Mouse (Mus musculus): ENCODE measurements at regions not wholly inside any gene's neighbourhood (a gene's known extent, or its start where the extent isn't known, plus 50 kb on each side); places are given as distances from the start of the nearest gene placed in this dataset.

DNA sequence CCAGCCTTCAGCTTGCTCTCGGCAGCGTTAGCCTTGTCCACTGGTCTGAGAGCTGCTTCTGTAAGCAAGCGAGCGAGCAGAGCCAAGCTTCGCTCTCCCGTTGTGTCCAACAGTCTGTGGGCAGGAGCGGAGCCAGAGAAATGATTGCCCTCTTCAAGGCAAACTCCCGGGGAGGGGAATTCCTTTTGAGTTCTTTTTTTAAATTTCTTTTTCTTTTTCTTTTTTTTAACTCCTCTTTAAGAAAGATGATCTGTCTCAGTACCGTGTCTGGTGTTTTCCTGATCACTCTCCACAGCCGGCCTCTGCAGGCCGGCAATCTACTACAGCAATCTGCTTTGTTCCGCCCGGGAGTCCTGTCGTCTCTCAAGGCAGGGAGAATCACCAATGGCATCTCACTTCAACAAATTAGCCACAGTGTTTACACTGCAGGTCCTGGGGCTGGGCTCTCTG, 170.6 kb upstream of the Hmga2 start:
- peak; percentile 52; the same call in 1 of the 2 replicates for ATAC-seq (replicated peaks; ENCODE audit: insufficient number of reproducible peaks, low FRiP score, low TSS enrichment)
- no peaks in the 10 kb centered on the region; the same call in 1 of the 2 replicates for H3K9me3 ChIP-seq (replicated peaks; ENCODE audit: control insufficient read depth, low read length)
- H3K27me3 ChIP-seq (ENCODE audit: control insufficient read depth, insufficient read depth, low read length): no peaks in the 10 kb centered on the region
- no peaks in the 10 kb centered on the region for H3K36me3 ChIP-seq (ENCODE audit: control insufficient read depth, insufficient read depth, low read length)
- H3K4me3 ChIP-seq (ENCODE audit: low read depth, low read length): peak overlapping the region; percentile 18; the same call in 1 of the 2 replicates
- peak overlapping the region; percentile 60 for H3K4me2 ChIP-seq
- H3K27ac ChIP-seq (ENCODE audit: low read depth, low read length): peak overlapping the region; percentile 57; the same call in 1 of the 2 replicates
- peak overlapping the region; percentile 54 for H3K9ac ChIP-seq (ENCODE audit: low read depth, low read length)
- H3K4me1 ChIP-seq (ENCODE audit: control insufficient read depth, insufficient read depth, low read length): peaks cover 11% of the 10 kb centered on the region
- WGBS (ENCODE audit: insufficient replicate concordance): 5% methylated on average over 14 of the region's 14 CpGs

DNA sequence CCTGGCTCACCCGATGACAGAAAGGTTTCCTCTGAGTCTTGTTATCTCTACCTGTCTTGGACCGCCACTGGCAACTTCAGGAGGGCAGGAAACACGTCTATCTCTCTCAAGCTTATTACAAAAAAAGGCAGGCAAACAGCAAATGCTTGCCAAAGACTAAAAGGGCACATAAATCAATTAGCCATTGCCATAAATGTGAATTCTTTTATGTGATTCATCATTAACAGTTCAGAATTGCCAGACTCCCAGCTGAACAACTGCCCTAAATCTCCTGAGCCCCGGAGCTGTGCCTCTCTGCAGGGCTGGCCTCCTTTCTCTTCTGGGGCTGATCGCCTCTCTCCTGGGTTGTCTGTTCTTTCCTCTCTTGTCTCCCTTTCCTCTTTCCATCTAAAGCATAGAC, 164.6 kb upstream of the Hmga2 start:
- Histone ChIP-seq H3K36me3 (ENCODE audit: control insufficient read depth, insufficient read depth, low read length) (no peaks in the 10 kb centered on the region), H3K9me3 (replicated peaks; ENCODE audit: control insufficient read depth, low read length) (no peaks in the 10 kb centered on the region), H3K27me3 (ENCODE audit: control insufficient read depth, insufficient read depth, low read length) (no peaks in the 10 kb centered on the region), H3K27ac (ENCODE audit: low read depth, low read length) (no peak overlapping the region), H3K4me2 (no peak overlapping the region), H3K9ac (ENCODE audit: low read depth, low read length) (no peak overlapping the region), H3K4me1 (ENCODE audit: control insufficient read depth, insufficient read depth, low read length) (peaks cover 12% of the 10 kb centered on the region; the same call in 1 of the 2 replicates), H3K4me3 (ENCODE audit: low read depth, low read length) (no peak overlapping the region)
- 16% methylated on average over 5 of the region's 5 CpGs for WGBS (ENCODE audit: insufficient replicate concordance)
- ATAC-seq (replicated peaks; ENCODE audit: insufficient number of reproducible peaks, low FRiP score, low TSS enrichment): no peak

DNA sequence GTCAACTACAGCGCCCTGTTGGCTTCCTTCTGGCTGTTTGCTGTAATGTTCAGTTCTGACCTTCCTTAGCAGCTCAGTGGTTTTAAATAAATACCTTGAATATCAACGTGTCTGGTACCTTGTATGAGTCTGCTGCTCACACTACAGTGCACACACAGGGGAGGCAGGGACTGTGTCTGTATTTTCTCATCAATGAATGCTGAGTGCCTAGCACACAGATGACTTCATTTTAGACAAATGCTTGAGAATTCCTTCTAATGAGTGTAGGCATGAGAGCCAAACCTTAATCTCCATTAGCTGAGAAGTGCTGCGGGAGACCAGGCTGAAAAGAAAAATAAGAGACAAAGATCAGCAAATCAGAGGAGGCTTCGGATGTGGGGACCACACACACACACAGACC, 162.0 kb upstream of the Hmga2 start:
- H3K9ac ChIP-seq (ENCODE audit: low read depth, low read length): no peak overlapping the region
- H3K27ac ChIP-seq (ENCODE audit: low read depth, low read length): no peak overlapping the region
- H3K4me1 ChIP-seq (ENCODE audit: control insufficient read depth, insufficient read depth, low read length): peaks cover 17% of the 10 kb centered on the region
- H3K27me3 ChIP-seq (ENCODE audit: control insufficient read depth, insufficient read depth, low read length): no peaks in the 10 kb centered on the region
- H3K9me3 ChIP-seq (replicated peaks; ENCODE audit: control insufficient read depth, low read length): no peaks in the 10 kb centered on the region
- ATAC-seq (replicated peaks; ENCODE audit: insufficient number of reproducible peaks, low FRiP score, low TSS enrichment): no peak
- no peak overlapping the region for H3K4me3 ChIP-seq (ENCODE audit: low read depth, low read length)
- 36% methylated on average over 4 of the region's 4 CpGs for WGBS (ENCODE audit: insufficient replicate concordance)
- no peak overlapping the region for H3K4me2 ChIP-seq
- H3K36me3 ChIP-seq (ENCODE audit: control insufficient read depth, insufficient read depth, low read length): no peaks in the 10 kb centered on the region

DNA sequence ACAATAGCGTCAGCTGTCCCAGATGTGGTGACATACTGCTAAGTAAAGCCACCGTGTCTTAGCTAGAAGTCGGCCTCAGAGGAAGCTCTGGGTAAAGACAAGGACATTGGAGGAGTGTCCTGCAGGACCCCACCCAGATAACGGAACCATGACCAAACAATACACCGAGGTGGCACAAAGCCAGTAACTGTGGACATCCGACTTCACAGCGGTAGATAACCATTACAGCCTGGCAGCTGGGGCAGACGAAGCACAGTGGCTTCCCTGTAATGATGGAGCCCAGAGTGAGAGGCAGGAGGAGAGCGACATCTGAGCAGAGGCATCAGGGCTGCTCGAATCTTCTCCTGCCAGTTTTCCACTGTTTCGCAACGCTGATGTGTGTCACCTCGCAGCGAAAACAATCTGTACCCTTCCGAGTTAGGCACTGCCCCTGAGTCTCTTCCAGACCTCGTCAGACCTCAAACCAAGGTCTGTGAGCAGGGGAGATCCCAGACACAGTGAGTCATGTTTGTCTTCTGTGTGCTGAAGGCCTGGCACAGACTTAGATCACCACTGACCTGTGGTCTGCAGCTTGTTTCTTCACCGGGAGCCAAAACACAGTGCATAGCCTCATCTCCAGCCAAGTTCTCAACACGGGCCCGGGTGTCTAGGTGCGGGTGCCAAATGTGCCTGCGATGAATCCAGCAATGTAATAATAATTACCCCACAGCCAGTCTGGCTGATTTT, 159.7 kb upstream of the Hmga2 start:
- Histone ChIP-seq H3K4me3 (ENCODE audit: low read depth, low read length) (no peak overlapping the region), H3K4me2 (no peak overlapping the region), H3K9me3 (replicated peaks; ENCODE audit: control insufficient read depth, low read length) (no peaks in the 10 kb centered on the region), H3K9ac (ENCODE audit: low read depth, low read length) (no peak overlapping the region), H3K27me3 (ENCODE audit: control insufficient read depth, insufficient read depth, low read length) (no peaks in the 10 kb centered on the region), H3K27ac (ENCODE audit: low read depth, low read length) (no peak overlapping the region), H3K36me3 (ENCODE audit: control insufficient read depth, insufficient read depth, low read length) (no peaks in the 10 kb centered on the region), H3K4me1 (ENCODE audit: control insufficient read depth, insufficient read depth, low read length) (peaks cover 17% of the 10 kb centered on the region)
- 51% methylated on average over 21 of the region's 21 CpGs for WGBS (ENCODE audit: insufficient replicate concordance)
- ATAC-seq (replicated peaks; ENCODE audit: insufficient number of reproducible peaks, low FRiP score, low TSS enrichment): no peak; the same call in 1 of the 2 replicates

DNA sequence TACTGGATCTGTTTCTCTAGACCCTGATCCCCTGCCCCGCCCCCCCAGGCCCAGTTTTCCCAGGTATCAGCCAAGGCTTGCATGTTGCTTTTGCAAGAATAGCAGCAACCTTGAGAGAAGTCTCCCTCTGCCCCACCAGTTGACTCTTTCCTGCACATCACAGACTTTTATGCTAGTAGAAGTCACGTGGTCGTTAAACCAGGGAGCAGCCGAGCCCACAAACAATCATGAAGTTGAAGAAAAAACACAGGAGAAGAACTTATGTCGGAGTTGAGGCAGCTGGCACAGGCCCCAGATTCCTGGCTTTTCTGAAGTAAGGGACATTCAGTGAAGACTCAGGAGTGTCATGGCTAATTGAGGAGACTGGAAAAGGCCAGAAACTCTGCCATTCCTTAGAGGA, 158.9 kb upstream of the Hmga2 start:
- WGBS (ENCODE audit: insufficient replicate concordance): 66% methylated on average over 5 of the region's 5 CpGs
- Histone ChIP-seq H3K4me3 (ENCODE audit: low read depth, low read length) (no peak overlapping the region), H3K36me3 (ENCODE audit: control insufficient read depth, insufficient read depth, low read length) (no peaks in the 10 kb centered on the region), H3K27ac (ENCODE audit: low read depth, low read length) (no peak overlapping the region), H3K4me1 (ENCODE audit: control insufficient read depth, insufficient read depth, low read length) (peaks cover 12% of the 10 kb centered on the region), H3K9me3 (replicated peaks; ENCODE audit: control insufficient read depth, low read length) (no peaks in the 10 kb centered on the region), H3K9ac (ENCODE audit: low read depth, low read length) (no peak overlapping the region), H3K27me3 (ENCODE audit: control insufficient read depth, insufficient read depth, low read length) (no peaks in the 10 kb centered on the region), H3K4me2 (no peak overlapping the region)
- no peak for ATAC-seq (replicated peaks; ENCODE audit: insufficient number of reproducible peaks, low FRiP score, low TSS enrichment)

DNA sequence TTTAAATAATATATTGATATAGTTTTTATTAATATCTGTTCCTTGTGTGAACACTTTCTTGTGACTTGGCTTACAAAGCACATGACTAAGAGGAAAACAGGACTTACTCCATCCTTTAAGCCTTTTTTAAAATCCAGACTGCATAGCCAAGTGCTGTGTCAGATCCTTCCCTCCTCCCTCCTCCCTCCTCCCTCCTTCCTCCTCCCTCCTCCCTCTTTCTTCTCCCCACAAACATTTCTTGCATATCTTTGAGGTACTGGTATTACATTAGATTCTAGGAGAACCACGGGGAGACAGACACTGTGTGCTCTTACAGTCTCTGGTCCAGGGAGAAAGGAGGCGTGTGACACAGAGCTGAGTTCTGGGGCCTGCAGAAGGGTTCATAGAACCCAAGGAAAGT, 155.8 kb upstream of the Hmga2 start:
- no peak overlapping the region for H3K27ac ChIP-seq (ENCODE audit: low read depth, low read length)
- ATAC-seq (replicated peaks; ENCODE audit: insufficient number of reproducible peaks, low FRiP score, low TSS enrichment): no peak
- no peaks in the 10 kb centered on the region for H3K9me3 ChIP-seq (replicated peaks; ENCODE audit: control insufficient read depth, low read length)
- H3K4me1 ChIP-seq (ENCODE audit: control insufficient read depth, insufficient read depth, low read length): peaks cover 9% of the 10 kb centered on the region
- H3K36me3 ChIP-seq (ENCODE audit: control insufficient read depth, insufficient read depth, low read length): no peaks in the 10 kb centered on the region
- H3K4me3 ChIP-seq (ENCODE audit: low read depth, low read length): no peak overlapping the region
- H3K4me2 ChIP-seq: no peak overlapping the region
- 53% methylated on average over 2 of the region's 2 CpGs for WGBS (ENCODE audit: insufficient replicate concordance)
- H3K27me3 ChIP-seq (ENCODE audit: control insufficient read depth, insufficient read depth, low read length): no peaks in the 10 kb centered on the region
- no peak overlapping the region for H3K9ac ChIP-seq (ENCODE audit: low read depth, low read length)

DNA sequence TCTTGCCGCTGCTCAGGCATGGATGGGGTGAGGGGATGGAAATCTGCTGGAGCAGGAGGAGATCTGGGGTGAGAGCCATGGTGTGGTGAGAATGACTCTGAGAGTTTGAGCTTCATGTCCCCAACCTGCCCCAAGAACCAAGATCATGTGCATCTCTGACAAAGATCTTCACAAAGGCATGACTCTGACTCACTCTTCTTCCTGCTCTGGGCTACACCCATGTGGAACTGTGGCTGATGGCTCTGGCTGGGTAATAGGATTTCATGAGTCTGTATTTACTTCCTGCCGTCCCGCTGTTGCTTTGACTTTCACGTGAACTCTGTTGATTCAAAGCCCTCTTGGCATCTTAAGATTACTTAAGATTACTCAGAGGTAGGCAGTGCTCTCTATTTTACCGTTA, 151.8 kb upstream of the Hmga2 start:
- H3K27me3 ChIP-seq (ENCODE audit: control insufficient read depth, insufficient read depth, low read length): no peaks in the 10 kb centered on the region
- H3K9me3 ChIP-seq (replicated peaks; ENCODE audit: control insufficient read depth, low read length): no peaks in the 10 kb centered on the region
- no peak overlapping the region for H3K4me2 ChIP-seq
- no peaks in the 10 kb centered on the region; the same call in 1 of the 2 replicates for H3K4me1 ChIP-seq (ENCODE audit: control insufficient read depth, insufficient read depth, low read length)
- no peak for ATAC-seq (replicated peaks; ENCODE audit: insufficient number of reproducible peaks, low FRiP score, low TSS enrichment)
- H3K27ac ChIP-seq (ENCODE audit: low read depth, low read length): no peak overlapping the region
- no peaks in the 10 kb centered on the region for H3K36me3 ChIP-seq (ENCODE audit: control insufficient read depth, insufficient read depth, low read length)
- 61% methylated on average over 5 of the region's 5 CpGs for WGBS (ENCODE audit: insufficient replicate concordance)
- H3K4me3 ChIP-seq (ENCODE audit: low read depth, low read length): no peak overlapping the region
- H3K9ac ChIP-seq (ENCODE audit: low read depth, low read length): no peak overlapping the region

DNA sequence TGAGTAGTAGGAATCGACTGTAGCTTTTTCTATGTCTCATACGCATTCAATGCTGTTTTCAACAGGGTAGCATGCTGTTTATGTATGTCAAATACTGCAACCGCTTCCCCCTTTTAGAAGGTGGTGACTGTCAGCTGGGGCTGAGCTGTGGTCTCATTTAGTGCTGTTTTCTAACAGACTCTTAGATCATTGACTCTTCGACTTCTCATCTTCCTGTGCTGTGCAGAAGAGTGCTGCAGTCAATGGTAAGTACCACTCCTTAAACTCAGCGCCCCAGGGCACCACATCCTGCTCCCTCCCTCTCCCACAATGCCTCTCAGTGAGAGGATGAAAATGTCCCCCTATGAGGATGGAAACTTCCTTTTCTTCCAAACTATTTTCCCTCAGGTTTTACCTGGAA, 149.2 kb upstream of the Hmga2 start:
- no peaks in the 10 kb centered on the region for H3K4me1 ChIP-seq (ENCODE audit: control insufficient read depth, insufficient read depth, low read length)
- no peaks in the 10 kb centered on the region for H3K9me3 ChIP-seq (replicated peaks; ENCODE audit: control insufficient read depth, low read length)
- no peaks in the 10 kb centered on the region for H3K36me3 ChIP-seq (ENCODE audit: control insufficient read depth, insufficient read depth, low read length)
- no peak for ATAC-seq (replicated peaks; ENCODE audit: insufficient number of reproducible peaks, low FRiP score, low TSS enrichment)
- WGBS (ENCODE audit: insufficient replicate concordance): 69% methylated on average over 5 of the region's 5 CpGs
- no peak overlapping the region for H3K4me3 ChIP-seq (ENCODE audit: low read depth, low read length)
- H3K9ac ChIP-seq (ENCODE audit: low read depth, low read length): no peak overlapping the region
- H3K27me3 ChIP-seq (ENCODE audit: control insufficient read depth, insufficient read depth, low read length): no peaks in the 10 kb centered on the region
- H3K27ac ChIP-seq (ENCODE audit: low read depth, low read length): no peak overlapping the region
- no peak overlapping the region for H3K4me2 ChIP-seq

Measured in heart, embryonic 11.5 days (tissue).